Mouse (Mus musculus): ENCODE data around the gene Zwilch. TPM values are rescaled to one million over a fixed set of nuclear protein-coding genes. Genes with fewer than 3 reads are reported as not detected.
"Not testable (repeated sequence)": the region's sequence is repeated elsewhere in the genome, so short reads cannot be mapped to it uniquely, and the experiment has no call there.

Gene Zwilch
- total RNA-seq, 2 experiments from 2014 or later: 26.7 to 76.4 TPM

GRCm38 (mm10) chr9:64183295-64183694 is 10.4 kb upstream of the Zwilch start:
- ATAC-seq (ENCODE audit: poor library complexity, severe bottlenecking): not testable (repeated sequence)

- peak; percentile 95 for ATAC-seq (ENCODE audit: poor library complexity, severe bottlenecking)
Measured at GRCm38 (mm10) chr9:64178974-64179646, 6.2 kb upstream of the Zwilch start, which contains the start of gene Snapc5. Snapc5 (plus strand) TSS chr9:64179274.

DNA sequence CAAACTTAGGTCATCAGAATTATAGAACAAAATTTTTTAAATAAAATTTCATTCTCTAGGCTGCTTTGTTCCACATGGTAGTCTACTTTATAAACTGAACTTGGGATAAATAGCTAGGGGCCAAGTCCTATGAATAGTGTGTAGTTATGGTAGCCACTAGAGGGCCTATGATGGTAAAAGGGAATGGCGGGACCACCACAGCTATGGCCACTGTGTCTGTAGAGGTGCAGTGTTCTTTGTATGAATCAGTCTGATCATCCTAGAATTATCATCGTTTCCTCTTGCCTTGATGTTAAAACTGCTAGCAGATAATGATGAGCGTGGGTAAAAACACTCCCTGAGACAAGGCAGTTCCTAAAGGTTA is 5.7 kb upstream of the Zwilch start:
- ATAC-seq (ENCODE audit: poor library complexity, severe bottlenecking): no peak

DNA sequence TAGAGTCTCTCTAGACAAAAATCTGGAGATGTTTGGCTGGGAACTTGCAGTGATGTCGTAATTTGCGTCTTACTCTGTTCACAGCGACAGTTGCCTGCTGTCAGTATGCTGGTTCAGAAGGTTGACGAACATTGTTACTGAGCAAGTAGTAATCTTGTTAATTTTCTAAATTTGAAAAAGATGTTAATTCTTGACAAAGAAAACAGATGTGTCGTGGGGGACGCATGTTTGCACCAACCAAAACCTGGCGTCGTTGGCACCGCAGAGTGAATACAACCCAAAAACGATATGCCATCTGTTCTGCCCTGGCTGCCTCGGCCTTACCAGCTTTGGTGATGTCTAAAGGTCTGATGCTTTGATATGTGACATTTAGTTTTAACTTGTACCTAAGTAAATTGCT is 2.5 kb upstream of the Zwilch start:
- no peak for ATAC-seq (ENCODE audit: poor library complexity, severe bottlenecking)

DNA sequence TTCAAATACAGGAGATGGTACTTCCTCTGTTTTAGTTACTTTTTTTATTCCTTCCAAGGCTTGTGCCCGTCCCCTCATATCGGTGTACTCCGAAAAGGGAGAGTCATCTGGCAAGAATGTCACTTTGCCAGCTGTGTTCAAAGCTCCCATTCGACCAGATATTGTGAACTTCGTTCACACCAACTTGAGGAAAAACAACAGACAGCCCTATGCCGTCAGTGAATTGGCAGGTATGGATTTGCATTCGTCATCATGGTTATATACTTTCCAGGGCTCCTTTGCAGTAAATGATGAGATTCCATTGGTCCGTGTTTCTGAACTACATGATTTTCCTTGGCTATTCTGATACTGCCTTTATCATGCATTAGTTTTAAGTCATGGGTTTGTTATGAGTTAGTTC is 1.9 kb upstream of the Zwilch start:
- no peak for ATAC-seq (ENCODE audit: poor library complexity, severe bottlenecking)

DNA sequence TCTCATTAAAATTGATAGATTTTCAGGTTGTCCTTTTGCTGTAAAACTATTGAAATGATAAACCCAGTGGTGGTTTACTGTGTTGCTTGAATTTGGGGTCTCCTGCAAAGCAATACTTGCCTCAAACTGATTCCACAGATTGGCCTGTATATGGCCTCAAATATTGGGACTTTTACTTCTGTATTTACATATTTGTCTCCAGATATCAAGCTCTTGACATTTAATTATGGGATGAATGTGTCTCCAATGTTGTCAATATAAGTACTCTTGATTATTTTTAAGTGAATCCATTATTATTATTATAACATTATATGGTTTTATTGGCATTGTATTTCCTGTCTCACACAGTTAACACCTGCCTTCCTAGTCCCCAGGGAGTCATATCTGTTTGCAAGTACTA is 1.4 kb upstream of the Zwilch start:
- no peak for ATAC-seq (ENCODE audit: poor library complexity, severe bottlenecking)

DNA sequence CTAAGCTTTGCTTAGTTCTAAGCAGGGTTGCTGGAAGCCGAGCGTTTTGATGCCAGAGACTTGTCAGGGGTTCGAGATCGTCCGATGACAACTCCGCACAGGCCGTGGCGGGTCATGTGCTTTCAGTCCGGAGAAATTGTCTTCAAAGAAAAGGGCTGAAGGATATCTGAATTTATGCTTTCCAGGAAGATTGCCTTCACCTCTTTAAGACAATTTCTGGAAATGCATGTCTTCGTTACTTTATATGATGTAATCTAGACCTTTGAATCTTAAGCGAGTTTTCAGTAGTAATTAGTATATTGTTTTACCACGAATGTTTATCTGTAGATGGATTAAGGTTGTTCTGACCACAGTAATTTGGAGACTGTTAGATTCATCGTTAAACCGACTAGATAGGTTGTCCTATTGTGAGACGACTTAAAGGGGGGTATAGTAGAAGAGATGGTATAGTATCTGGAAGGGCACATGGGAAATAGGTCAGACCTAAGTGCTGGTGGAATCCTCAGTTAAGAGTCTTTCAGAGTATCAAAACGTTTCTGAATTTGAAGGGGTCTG is 839 bp upstream of the Zwilch start:
- no peak for ATAC-seq (ENCODE audit: poor library complexity, severe bottlenecking)

GRCm38 (mm10) chr9:64172145-64172815 is 624 bp downstream of the Zwilch start:
- no peak for ATAC-seq (ENCODE audit: poor library complexity, severe bottlenecking)

DNA sequence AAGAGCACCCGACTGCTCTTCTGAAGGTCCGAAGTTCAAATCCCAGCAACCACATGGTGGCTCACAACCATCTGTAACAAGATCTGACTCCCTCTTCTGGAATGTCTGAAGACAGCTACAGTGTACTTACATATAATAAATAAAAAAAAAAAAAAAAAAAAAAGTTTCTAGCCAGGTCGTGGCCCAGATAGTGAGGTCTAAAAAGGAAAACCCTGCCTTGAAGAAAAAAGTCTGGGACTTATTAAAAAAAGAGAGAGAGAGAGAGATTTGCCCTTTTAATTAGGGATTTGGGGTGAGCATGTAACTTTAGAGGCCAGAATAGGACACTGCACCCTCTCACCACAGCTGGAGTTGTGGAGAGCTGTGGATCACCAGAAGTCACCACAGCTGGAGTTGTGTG is 2.9 kb downstream of the Zwilch start:
- ATAC-seq (ENCODE audit: poor library complexity, severe bottlenecking): not testable (repeated sequence)

DNA sequence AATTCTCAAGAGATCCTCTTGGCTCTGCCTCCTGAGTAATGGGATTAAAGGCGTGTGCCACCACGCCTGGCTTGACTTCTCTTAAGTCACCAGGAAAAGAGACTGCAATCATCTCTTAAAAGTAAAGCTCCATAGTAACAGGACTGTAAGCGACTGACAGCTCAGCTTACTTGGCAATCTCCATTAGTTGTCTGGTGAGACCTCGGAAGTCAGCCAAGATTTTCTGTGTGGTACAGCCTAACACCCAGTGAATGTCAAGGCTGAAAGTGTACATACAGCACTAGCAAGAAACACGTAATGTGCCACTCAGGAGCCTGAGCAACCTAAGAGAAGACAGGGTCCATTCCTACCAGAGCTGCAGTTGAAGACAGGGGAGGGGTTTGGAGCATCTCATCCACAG is 12.4 kb downstream of the Zwilch start:
- ATAC-seq (ENCODE audit: poor library complexity, severe bottlenecking): no peak

DNA sequence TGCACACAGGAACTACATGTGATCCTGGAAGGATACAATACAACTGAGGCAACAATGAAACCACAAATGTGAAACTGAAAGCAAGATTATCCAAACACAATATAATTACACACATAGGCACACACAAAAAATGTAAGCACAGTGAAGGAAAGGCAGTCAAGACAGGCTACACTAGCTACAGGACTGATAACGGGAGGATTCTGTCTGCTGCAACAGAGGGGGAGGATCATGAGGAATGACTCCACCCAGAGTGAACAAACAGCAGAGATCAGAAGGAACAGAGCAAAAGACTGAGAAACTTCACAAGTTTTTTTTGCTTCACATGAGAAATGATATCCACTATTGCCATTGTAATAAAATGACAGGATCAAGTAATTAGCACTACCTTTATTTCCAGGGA is 16.3 kb downstream of the Zwilch start:
- ATAC-seq (ENCODE audit: poor library complexity, severe bottlenecking): no peak

DNA sequence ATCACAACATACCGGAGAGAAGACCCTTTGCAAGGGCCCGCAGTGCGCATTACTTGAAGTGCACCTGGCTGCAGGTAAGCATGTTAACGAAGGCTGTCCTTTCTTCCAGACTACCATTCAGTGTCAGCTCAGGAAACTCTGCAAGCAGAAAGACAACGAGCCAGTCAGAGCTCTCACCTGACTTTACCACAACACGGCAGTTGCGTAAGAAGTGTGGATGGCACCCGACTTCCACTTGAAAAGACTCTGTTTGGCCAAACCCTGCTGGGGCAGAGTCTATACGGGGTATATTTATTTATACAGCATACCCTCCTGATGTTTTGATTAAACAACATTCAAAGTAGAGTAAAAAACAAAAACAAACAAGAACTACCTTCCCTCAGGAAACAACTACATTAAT is 33.0 kb downstream of the Zwilch start:
- peak; percentile 35; the same call in 1 of the 2 replicates for ATAC-seq (ENCODE audit: poor library complexity, severe bottlenecking)

GRCm38 (mm10) chr9:64138896-64139295 is 34.0 kb downstream of the Zwilch start:
- not testable (repeated sequence) for ATAC-seq (ENCODE audit: poor library complexity, severe bottlenecking)

DNA sequence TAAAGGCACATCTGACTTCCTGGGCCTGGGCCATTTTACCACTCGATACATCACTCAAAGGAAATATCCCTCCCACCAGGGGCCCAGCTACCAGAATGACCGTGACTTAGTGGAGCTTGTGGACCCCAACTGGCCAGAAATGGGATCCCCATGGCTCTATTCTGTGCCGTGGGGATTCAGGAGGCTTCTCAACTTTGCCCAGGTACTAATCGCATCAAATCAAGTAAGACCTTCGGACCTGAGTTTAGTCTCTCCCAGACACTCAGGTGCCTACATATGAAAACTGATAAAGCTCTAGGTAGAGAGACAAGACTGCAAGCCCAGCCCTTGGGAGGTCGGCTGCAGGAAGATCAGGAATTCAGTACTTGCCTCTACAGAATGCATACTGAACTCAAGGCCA is 41.3 kb downstream of the Zwilch start:
- ATAC-seq (ENCODE audit: poor library complexity, severe bottlenecking): no peak

DNA sequence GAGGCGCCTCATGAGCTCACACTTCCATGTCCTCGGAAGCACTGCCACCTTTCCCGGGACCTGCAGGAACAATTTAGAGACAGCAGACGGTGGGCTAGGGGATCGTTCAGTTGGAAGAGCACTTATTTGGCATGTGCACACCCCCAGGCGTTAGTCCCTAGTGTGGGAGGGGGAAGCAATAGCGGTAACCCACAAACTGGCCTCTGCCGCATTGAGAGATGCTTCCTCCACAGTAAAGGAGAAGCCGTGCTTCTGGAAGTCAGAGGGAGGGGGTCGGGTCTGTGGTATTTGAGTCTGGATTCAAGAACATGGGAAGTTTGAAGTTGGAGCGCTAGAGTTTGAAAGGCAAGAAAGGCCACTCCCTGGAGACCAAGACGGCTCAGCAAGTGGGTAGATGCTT is 46.8 kb downstream of the Zwilch start:
- no peak for ATAC-seq (ENCODE audit: poor library complexity, severe bottlenecking)

DNA sequence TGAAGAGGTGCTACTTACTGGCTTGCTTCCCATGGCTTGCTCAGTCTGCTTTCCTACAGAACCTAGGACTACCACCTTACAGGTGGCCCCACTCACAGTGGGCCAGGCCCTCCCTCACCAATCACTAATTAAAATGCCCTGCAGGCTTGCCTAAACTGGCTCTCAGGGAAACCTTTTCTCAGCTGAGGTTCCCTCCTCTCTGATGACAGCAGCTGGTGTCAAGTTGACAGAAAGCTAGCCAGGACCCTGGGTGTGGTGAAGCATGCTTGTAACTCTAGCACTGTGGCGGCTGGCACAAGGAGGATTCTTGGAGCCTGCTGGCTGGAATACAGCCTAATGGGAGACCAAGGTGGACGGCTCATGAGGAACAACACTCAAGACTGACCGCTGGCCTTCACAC is 47.6 kb downstream of the Zwilch start:
- ATAC-seq (ENCODE audit: poor library complexity, severe bottlenecking): no peak

DNA sequence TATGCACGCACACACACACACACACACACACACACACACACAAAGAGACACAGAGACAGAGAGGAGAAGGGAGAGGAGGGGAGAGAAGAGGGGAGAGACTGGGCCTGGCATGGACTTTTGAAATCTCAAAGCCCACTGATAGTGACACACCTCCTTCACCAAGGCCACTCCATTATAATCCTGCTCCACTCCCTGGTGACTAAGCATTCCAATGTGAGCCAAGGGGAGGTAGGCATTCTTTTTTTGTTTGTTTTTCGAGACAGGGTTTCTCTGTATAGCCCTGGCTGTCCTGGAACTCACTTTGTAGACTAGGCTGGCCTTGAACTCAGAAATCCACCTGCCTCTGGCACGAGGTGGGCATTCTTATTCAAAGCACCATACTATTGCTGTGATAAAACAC is 48.1 kb downstream of the Zwilch start:
- not testable (repeated sequence) for ATAC-seq (ENCODE audit: poor library complexity, severe bottlenecking)

GRCm38 (mm10) chr9:64122601-64123000 is 50.3 kb downstream of the Zwilch start:
- ATAC-seq (ENCODE audit: poor library complexity, severe bottlenecking): no peak

DNA sequence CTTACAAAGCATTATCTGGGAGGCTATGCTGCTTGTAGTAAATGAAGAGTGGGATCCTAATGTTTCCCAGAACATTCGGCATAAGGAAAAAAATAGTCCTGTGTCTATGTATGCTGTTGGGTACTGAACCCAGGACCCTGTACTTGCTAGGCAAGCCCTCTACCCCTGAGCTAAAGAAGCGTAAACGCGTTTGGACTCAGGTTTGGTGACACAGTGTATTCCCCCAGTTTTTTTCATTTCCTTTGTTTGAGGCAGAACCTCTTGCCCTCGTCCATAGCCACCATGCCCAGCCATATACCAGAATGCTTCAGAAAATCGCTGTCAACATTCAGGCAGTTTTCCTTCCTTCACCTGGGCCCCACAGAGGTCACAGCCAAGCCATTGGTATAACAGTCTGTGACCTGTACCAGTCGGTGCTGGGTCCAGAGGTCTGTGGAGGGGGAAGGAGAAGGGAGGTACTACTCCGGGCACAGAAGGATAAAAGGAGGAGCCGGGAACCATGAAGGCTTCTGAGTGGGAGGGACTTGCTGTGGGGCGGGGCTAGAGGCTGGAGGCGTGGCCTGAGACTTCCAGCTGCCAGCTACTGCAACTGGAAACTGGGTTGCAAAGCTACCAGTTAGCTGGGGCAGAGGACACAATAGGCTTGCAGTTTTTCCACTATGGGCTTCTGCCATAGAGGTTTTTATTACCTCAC is 52.2 kb downstream of the Zwilch start:
- no peak for ATAC-seq (ENCODE audit: poor library complexity, severe bottlenecking)

- peak; percentile 45; the same call in 1 of the 2 replicates for ATAC-seq (ENCODE audit: poor library complexity, severe bottlenecking)
Measured at GRCm38 (mm10) chr9:64119898-64120297, 53.0 kb downstream of the Zwilch start.

DNA sequence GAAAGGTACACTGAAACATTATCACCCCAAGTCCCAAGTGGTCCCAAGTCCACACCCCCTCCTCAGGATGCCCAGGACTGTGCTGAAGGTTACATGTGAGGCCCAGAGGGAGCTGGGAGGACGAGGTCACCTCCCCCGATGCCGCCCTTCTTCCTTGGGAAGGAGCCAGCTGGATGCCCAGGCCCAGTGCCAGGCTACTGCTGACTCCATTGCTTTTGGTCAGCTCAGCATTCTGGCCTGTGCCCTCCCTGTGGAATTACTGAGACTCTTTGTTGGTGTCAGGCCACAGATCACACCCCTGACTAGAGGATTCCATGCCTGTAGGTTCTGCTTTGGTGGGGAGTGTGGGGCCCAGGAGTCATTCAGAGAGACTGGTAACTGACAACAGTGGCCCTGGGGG is 56.0 kb downstream of the Zwilch start, which contains the start of gene Lctl:
Gene Lctl, plus strand, starts transcription at position 272 of the 400 bp plus-strand sequence.
- no peak for ATAC-seq (ENCODE audit: poor library complexity, severe bottlenecking)

- no peak for ATAC-seq (ENCODE audit: poor library complexity, severe bottlenecking)
Measured at GRCm38 (mm10) chr9:64115756-64116155, 57.1 kb downstream of the Zwilch start.
